Mouse (Mus musculus): Measurements from ENCODE around the gene Cfap61.
"Not testable (repeated sequence)": the region's sequence is repeated elsewhere in the genome, so short reads cannot be mapped to it uniquely, and the experiment has no call there.

Gene Cfap61

GRCm38 (mm10) chr2:145934339-145935231 lies at the start of gene Cfap61, which contains the start of gene Crnkl1:
Gene Cfap61 (plus strand): TSS chr2:145934784.
Gene Crnkl1 (minus strand): TSS chr2:145935014.
- DNase-seq (ENCODE audit: low spot score in 2 of 2): peak; percentile 92 to 95

GRCm38 (mm10) chr2:145884913-145885785 lies 49.4 kb upstream of the Cfap61 start:
- peak; percentile 83 to 84 for DNase-seq (ENCODE audit: low spot score in 2 of 2)

- DNase-seq (ENCODE audit: low spot score in 2 of 2): peak; percentile 89 to 92
Measured at GRCm38 (mm10) chr2:145887937-145888765, 46.4 kb upstream of the Cfap61 start.

- DNase-seq (ENCODE audit: low spot score in 2 of 2): no peak
Measured at GRCm38 (mm10) chr2:145888766-145889480, 45.7 kb upstream of the Cfap61 start.

DNA sequence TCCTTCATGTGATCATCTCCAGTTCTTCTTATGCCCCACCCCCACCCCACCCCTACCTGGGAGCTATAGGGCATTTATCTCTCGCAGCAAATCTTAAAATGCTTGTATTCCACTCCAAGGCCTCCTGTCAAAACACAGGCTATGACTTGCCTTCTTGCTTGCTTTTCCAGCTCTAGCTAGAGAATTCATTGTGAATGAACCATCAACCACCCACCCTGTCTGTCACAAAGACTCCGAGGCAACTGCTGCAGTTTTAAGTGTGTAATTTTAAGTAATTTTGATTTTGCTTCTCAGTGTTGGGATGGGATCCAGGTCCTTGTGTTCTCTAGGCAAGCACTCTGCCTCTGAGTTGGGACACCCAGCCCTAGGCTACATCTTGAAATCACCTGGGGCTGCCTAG lies 44.0 kb upstream of the Cfap61 start:
- DNase-seq (ENCODE audit: low spot score in 2 of 2): no peak

DNA sequence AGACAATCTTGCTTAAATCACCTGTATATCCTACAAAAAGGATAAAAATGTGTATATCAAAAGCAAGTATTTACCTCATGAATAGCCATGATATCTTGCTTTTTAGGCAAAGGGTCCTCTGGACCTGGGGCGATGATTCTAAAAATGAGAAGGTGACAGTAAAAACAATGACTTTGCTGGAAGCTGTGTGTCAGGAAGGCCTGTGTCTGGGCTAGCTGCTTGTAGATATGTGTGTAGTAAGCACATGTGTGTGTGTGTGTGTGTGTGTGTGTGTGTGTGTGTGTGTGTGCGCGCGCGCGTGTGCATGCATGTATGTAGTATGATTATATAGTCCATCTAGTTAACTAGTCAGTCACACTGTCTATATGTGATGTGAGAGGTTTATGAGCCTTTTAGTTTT lies 40.8 kb upstream of the Cfap61 start:
- no peak for DNase-seq (ENCODE audit: low spot score in 2 of 2)

GRCm38 (mm10) chr2:145898106-145898505 lies 36.5 kb upstream of the Cfap61 start:
- DNase-seq (ENCODE audit: low spot score in 2 of 2): no peak

DNA sequence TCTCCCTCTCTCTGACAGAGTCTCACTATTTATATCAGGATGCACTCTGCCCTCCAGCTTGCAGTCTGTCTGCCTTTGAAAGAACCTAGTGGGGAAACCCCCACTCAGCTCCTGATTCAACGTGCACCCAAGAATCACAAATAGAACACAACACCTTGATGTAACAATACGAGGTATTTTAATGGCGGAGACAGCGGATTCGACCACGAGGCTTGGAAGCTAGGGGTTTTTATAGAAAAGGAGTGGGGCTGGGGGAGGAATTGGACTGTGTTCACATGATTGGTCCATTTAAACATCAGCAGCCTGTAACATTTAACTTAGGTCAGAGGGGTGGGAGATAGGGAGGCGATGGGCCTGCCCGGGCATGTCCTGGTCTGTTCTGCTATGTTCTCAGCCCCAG lies 34.3 kb upstream of the Cfap61 start:
- not testable (repeated sequence) for DNase-seq (ENCODE audit: low spot score in 2 of 2)

DNA sequence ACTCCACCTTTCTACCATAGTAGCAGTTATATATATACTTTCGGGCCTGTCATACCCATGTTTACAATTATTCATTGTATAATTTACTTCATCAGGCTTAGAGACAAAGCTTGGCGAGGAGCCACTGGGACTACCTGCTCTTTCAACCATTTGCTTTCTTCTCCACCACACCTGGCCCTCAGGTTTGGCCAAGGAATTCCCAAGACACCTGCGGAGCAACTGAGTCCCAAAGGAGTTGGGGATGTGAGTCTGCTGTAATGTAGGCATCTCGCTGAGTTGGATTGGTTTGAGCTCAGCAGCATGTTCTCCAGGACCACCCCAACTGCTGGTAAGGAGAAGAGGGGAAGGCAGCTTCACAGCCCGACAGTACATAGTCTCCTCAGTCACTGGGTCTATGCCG lies 32.7 kb upstream of the Cfap61 start, which contains the start of gene Naa20:
Naa20 (plus strand) TSS at position 239 of the 400 bp plus-strand sequence.
- DNase-seq (ENCODE audit: low spot score in 2 of 2): no peak

- DNase-seq (ENCODE audit: low spot score in 2 of 2): peak; percentile 84 to 89
Measured at GRCm38 (mm10) chr2:145903061-145903901, 31.3 kb upstream of the Cfap61 start.

GRCm38 (mm10) chr2:145903983-145904616 lies 30.5 kb upstream of the Cfap61 start:
- no peak for DNase-seq (ENCODE audit: low spot score in 2 of 2)

DNA sequence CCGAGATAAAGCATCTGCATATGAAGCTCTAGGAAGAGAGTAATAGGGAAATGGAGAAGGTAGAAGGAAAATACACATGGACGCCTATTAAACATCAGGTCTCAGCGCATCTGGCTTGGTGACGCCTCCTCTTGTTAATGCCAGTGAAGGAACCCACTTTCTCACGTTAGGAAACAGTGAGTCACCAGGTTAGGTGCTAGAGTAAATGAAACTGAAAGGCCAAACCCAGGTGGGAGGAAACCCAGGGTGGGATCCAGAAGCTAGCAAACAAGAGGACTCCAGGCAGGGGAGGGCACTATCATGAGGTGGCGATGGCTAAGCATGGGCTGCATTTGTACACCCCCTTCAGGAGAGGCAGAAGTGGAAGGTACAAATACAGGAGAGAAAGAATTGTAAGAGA lies 29.4 kb upstream of the Cfap61 start:
- no peak for DNase-seq (ENCODE audit: low spot score in 2 of 2)

- DNase-seq (ENCODE audit: low spot score in 2 of 2): not testable (repeated sequence)
Measured at GRCm38 (mm10) chr2:145905884-145906283, 28.7 kb upstream of the Cfap61 start.

- no peak for DNase-seq (ENCODE audit: low spot score in 2 of 2)
Measured at GRCm38 (mm10) chr2:145920941-145921650, 13.5 kb upstream of the Cfap61 start.

- peak; percentile 67 to 77 for DNase-seq (ENCODE audit: low spot score in 2 of 2)
Measured at GRCm38 (mm10) chr2:145936975-145937374, 2.4 kb downstream of the Cfap61 start.

- DNase-seq (ENCODE audit: low spot score in 2 of 2): no peak
Measured at GRCm38 (mm10) chr2:145941403-145941802, 6.8 kb downstream of the Cfap61 start.

DNA sequence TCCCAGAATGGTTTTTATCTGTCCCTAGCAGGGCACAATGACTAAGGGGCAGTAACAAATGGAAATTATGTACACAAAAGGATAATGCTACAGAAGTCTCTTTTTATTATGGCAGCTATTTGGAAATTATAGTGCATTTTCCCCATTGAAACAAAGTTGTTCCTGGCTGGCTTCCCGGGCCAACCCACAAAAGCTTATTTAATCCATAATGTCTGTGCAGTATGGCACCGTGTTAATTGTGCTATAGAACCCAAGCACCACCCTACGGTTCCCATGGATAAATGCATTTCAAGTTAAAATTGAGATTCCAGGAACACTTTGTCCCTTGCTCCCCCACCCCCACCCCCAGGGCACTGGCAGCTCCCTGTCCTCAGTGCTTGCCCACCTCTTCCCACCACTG lies 9.7 kb downstream of the Cfap61 start:
- DNase-seq (ENCODE audit: low spot score in 2 of 2): no peak

DNA sequence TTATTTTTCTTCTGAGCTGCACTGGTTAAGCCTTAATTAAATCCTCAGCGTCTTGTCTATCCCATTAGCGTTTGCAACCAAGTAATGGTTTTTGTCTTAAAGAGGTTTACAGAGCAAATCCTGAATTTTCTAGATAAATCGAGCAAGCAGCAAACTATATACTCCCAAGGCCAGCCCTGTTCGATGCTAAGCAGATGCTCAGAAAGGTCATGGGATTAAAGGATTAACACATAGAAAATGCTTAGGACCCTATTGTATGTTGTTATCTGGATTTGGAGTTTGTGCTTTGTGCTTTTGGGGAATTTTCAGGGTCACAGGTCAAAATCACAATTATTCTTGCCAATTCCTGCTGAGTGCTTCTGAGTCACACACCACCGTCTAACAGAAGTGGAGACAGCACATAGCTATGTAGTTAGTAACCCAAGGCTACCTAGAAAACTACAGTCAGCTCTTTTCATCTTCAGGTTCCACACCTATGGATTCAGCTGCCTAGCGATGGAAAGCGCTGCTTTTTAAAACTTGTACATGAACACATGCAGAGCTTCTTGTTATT lies 13.9 kb downstream of the Cfap61 start:
- DNase-seq (ENCODE audit: low spot score in 2 of 2): no peak

All from heart, adult 9 months (tissue).